Mouse (Mus musculus) adrenal gland, adult 8-10 months (tissue): ENCODE measurements around the gene Ccnh. TPM values are rescaled to one million over a fixed set of nuclear protein-coding genes. Genes with fewer than 3 reads are reported as not detected.
"Not testable (repeated sequence)": the region's sequence is repeated elsewhere in the genome, so short reads cannot be mapped to it uniquely, and the experiment has no call there.

ENCODE experiments used
- DNase-seq: peaks from one replicate; pipeline ENCODE4 v3.0.0; 2022
- total RNA-seq, 4 experiments: library from RNA; stranded (reverse); gene quantifications; 2 replicates each; pipeline ENCODE4 v1.2.4; 2022

Ccnh gene
- 10 to 100 TPM; 36.8 to 48.3 (median 43.0) TPM for total RNA-seq

GRCm38 (mm10) chr13:85188903-85189643 is at the start of gene Ccnh:
Gene Ccnh, plus strand, starts transcription at chr13:85189408.
- peak; percentile 91 for DNase-seq

DNA sequence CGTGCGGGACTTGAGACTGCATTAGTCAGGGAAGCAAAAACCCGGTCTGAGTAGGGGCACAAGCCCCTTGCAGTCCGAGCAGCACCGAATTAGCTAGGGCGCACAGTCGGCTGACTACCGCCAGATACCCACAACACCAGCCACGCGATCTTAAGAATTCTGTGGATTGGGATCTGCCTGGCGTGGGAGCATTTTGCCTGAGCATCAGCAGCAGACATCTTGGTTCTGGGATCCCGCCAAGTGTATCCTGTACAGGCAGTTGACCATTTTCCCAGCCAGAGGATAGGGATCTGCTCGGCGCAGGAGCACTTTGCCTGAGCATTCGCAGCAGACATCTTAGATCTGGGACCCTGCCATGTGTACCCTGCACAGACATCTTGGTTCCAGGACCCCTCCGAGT is 45.8 kb upstream of the Ccnh start:
- DNase-seq: not testable (repeated sequence)

DNA sequence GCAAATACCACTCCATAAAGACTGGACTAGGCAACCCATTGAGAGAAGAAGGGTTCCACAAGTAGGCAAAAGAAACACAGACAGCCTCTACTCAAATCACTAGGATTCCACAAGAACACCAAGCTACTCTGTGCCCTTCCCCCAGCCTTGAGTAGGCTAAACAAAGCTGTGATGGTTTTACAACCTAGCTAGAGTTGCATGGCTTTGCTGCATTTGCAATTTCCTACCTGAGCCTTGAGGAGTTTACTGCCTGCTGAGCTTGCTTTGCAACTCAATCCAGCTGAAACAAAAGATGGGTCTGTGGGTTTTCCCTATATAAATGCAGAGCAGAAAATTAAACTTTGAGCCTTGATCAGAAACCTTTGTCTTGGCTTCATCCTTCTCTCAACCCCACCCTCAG is 42.7 kb upstream of the Ccnh start:
- no peak for DNase-seq

DNA sequence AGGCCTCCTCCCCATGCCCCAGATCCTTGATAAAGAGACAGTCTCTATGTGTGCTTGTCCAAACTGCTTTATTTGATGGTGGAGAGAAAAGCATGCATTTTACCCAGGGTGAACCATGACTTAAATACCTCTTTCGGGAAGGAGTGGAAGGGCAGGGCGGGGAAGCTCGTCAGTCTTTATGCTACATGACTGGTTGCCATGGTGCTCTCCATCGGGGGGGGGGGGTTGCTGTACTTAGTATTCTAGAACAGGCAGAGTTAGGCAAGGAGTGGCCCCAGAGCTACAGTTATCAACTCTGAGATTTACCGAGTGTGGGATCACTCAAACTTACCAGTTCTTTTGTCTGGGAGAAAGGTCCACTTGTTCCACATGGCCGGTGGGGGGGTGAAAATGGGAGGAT is 34.5 kb upstream of the Ccnh start:
- DNase-seq: no peak

GRCm38 (mm10) chr13:85159971-85160370 is 29.2 kb upstream of the Ccnh start:
- DNase-seq: no peak

GRCm38 (mm10) chr13:85164512-85165124 is 24.6 kb upstream of the Ccnh start:
- no peak for DNase-seq

GRCm38 (mm10) chr13:85189644-85190121 is 475 bp downstream of the Ccnh start:
- peak; percentile 26 for DNase-seq

DNA sequence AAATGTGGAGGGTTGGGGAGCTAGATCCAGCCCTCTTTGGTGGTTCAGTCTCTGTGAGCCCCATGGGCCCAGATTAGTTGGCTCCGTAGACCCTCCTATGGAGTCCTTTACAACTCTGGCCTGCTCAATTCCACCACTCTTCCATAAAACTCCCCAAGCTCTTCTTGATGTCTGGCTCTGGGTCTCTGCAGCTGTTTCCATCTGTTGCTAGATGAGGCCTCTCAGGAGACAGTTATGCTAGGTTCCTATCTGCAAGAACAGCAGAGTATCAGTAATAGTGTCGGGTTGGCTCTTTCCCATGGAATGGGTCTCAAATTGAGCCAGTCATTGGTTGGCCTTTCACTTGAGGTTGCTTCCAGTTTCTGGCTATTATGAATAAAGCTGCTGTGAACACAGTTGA is 2.0 kb downstream of the Ccnh start:
- DNase-seq: no peak

DNA sequence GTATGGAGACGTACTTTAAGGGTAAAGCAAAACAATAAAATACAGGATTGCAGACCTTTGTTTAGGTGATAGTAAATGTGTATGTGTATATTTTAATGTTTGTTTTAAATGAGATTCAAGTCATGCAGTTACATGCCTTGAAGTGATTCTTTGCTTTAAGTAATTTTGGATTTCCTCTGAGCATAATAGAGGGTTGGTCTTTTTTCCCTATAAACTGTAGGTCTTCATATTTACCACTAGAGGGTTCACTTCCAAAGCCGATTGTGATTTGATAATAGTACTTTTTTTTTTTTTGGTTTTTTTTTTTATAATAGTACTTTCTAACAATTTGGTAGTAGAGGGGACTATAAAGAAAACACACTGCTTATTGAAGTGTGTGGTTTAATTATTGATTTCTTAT is 18.3 kb downstream of the Ccnh start:
- DNase-seq: no peak

DNA sequence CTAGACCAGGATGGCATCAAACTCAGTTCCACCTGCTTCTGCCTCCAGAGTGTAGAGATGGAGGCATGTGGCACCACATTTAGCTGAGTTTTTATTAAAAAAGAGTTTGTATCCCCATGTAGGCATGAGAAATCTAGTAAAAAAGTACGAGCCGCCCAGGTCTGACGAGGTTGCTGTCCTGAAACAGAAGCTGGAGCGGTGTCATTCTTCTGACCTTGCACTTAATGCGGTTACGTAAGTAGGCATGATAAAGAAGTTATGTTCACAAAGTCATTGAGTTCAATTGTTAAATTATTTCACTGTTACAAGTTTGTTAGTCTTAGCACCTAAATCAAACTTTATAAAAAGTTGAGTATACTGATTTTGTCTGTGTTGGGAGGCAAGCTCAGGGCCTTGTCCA is 19.4 kb downstream of the Ccnh start:
- peak; percentile 10 for DNase-seq

DNA sequence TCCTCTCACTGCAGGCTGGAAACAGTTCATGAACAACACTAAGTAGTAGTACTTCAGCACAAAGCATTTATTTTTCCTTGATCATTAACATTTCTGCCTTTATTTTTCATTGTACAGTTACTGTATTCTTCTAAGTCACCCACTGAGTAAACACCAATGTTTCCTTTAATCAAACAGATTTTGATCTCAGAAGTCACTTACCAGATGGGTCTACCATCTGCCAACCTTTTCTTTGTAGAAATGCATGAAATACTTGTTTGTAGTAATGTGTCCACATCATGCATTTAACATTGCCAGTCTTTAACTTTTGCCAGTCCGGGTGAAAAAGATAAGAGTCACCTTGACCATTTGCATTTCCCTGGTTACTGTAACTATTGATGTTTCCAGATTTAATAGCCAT is 21.1 kb downstream of the Ccnh start:
- no peak for DNase-seq

DNA sequence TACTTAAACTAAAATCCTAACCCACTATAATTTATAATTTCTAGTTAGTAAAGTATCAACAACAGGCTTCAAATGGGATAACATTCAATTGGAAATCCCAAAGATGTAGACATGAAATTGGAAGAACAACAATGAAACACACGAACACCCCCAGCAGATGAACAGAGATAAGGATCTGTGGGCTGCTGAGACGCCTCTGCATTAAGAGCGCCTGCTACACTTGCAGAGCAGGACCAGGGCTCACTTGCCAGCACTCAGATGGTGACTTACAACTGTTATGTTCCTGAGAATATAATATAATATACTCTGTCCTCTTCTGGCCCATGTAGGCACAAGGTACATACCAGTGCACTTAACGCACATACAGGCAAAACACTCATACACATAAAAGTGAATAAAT is 29.4 kb downstream of the Ccnh start:
- DNase-seq: no peak

GRCm38 (mm10) chr13:85238760-85239159 is 49.6 kb downstream of the Ccnh start:
- no peak for DNase-seq

Other genes starting within 250 kb of the Ccnh start
- gene Rasa1, start 99.7 kb downstream of the Ccnh start, total RNA-seq: 10 to 100 TPM; 37.0 to 51.7 (median 48.2) TPM